Mouse (Mus musculus): ENCODE results near the gene Sgcd.

Sgcd gene

DNA sequence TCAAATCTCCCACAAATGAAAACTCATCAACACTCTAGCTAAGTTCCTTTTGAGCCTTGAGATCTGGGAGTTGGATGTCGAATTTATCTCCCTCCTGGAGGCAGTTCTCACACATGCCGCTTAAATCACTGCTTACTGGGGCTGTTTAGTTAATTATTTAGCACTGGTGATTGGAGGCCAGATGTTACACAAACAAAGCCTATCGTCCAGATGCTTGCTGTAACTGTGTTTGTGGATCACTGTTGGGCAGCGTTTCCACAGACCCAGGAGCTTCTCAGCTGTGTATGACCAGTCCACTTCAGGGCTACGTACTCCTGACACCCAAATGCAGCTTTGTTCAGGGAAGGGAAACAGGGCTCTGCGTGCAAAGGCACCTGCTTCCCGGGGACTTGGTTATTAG is 858.8 kb downstream of the Sgcd start:
- no peak for DNase-seq

DNA sequence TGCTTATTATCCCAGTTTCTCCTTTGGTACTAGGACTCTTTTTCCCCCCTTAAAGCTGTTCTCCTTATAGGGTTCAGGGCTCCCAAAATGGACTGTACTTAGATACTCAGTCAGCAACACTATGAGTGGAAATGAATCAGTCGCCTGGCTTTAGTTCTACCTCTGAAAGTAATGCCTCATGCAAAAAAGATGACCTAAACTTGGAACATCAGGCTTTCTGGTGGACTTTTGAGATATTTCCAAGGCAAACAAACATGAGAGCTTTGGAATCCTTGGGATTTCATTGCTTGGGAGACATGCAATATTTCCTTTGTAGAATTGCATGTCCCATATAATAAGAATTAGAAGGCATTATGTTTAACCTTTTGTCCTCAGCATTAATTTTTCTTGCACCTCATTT is 859.6 kb downstream of the Sgcd start:
- no peak for DNase-seq

DNA sequence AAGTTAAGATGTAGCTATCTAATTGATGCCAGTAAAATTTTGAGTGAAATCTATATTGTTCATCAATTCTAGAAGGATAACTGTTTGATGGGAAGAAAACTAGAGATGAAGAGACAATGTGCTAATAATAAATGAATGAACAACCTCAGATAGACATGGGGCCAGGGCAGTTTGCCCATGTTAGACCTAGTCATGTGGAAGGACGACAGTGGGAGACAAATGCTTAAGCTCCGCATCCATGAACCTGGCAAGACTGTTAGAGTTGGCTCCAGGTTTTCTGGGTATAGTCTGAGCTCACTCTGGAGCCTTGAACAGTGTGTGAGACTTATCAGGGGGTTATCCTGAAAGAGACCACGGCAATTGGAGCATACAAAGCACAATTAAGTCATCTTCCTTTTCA is 860.4 kb downstream of the Sgcd start:
- DNase-seq = no peak

DNA sequence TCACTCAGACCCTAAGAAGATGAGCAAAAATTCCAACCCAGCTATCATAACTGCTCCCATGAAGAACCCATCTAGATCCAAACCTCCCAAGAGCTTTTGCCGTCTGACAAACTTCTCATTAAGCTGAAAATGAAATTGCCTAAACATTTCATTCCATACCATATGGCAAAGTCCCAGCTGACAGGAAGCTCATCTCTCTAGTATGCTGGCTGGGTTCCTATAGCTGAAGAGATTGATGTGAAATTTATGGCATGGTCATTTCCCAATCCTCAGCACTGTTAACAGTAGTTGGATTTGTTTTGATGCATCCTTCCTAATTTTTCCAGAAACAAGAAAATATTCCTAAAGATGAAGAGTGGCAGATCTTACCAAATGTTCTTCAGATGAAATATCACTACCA is 867.9 kb downstream of the Sgcd start:
- DNase-seq = no peak

- no peak for DNase-seq
Measured at GRCm38 (mm10) chr11:47117896-47118295, 870.9 kb downstream of the Sgcd start.

GRCm38 (mm10) chr11:47114366-47114765 is 874.4 kb downstream of the Sgcd start:
- no peak for DNase-seq

DNA sequence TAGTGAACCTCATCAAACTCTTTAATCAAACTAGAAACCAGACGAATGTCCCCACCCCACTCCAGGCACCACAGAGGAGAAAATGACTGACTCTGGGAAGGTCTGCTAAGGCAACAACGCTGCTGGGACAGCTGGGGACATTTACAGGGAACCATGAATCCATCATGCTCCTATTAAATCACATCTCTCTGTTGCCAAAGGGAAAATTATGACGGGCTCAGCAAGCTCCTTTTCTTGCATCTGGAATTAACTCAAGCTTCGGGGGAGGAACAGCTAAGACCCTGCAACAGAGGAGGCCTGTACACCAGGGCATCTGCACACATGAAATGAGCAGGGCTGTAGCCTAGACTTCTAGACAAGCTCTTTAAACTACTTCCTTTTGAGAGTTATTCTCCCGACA is 875.7 kb downstream of the Sgcd start:
- DNase-seq = no peak

- DNase-seq = no peak
Measured at GRCm38 (mm10) chr11:47110314-47110713, 878.5 kb downstream of the Sgcd start.

DNA sequence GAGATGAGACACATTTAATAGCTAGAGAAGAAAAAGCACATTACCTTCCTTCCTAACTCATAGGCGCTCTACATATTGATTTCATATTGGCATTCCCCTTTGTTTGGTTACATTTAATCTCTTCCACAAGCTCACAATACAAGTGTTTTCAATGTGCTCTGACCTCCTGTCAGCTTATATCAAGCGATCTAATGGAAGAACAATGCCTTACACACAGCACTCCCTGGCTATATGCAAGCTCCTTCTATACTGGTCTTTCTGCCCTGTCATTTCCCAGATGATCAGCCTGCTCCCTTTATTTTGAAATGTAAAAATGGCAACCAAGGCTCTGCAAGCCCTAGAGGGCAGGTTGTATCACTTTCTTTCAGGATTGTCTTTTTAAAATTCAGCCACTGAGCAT is 881.1 kb downstream of the Sgcd start:
- no peak for DNase-seq

- DNase-seq = no peak
Measured at GRCm38 (mm10) chr11:47093296-47093912, 895.4 kb downstream of the Sgcd start.

- DNase-seq = no peak
Measured at GRCm38 (mm10) chr11:47082517-47082916, 906.3 kb downstream of the Sgcd start.

DNA sequence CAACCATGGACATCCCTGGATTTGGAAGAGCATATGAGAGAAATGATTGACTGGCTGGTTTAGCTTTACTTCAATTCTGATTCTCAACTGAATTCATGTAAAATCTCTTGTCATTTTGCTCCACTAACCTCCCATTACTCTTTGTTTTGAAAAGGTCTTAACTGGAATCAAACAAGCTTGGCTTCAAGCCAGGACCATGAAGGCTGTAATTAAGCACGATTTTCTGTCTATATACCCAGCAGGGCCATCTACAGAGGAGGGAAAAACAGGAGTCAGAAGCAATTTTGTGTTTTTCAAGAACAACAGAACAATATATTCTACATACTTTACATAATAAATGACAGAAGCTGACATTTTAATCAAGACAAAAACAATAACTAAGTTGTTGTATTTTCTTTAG is 915.2 kb downstream of the Sgcd start:
- DNase-seq = no peak

- DNase-seq = no peak
Measured at GRCm38 (mm10) chr11:47071161-47071560, 917.6 kb downstream of the Sgcd start.

- DNase-seq = no peak
Measured at GRCm38 (mm10) chr11:47069769-47070384, 918.9 kb downstream of the Sgcd start.

- DNase-seq = no peak
Measured at GRCm38 (mm10) chr11:47063690-47064089, 925.1 kb downstream of the Sgcd start.

DNA sequence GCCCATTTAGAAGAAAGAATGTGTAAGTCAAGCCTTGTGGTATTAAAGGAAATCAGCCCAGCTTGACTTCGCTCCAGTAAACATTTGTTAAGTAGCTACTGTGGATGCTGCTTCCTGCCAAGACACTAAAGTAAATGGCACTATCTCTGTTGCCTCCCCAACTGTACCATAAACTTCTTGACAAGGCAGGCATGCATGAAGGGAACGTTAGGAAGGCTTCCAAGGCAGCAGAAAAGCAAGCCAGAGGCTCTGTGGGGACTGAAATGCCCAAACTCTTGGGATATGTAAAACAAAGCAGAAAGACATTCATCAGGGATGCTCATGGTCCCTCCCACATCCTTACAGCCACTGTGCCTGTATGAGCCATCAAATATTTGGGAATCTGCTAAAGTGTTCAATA is 938.4 kb downstream of the Sgcd start:
- DNase-seq = no peak

DNA sequence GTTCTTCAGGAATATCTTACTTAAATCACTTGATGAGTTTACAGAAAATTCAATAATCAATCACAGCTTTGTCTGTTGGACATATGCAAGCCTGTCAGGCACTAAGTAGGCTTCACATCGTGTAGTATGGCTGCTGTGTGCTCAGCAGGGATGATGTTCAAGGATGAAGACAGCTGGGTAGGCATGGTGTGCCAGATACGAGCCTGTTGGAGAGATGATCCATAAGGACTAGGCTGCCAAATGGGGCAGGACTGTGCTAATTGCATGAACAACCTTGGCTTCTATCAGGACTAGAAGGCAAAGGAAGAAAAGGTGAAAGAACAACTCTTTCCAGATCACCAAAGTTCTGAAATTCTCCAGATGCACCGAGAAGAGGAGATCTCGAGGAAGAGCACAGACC is 939.0 kb downstream of the Sgcd start:
- DNase-seq = no peak

DNA sequence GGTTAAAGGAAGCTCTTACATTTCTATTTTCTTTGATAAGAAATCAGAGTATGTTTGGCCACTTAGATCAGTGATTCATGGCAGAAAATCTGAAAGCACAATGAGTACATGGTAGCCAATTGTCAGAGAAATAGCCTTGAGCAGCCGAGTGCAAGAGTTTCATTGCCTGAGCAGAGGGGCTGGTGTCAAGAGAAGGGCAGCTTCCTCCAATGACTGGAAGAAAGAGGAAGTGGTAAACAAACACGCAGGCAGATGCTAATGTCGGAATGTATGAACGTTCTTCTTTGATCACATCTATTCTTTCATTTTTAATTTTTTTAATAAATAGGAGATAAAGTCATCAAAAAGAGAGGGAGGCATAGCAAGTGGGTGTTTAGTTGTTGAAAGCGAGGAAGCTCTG is 956.5 kb downstream of the Sgcd start:
- no peak for DNase-seq

- no peak for DNase-seq
Measured at GRCm38 (mm10) chr11:47020874-47021273, 967.9 kb downstream of the Sgcd start.

DNA sequence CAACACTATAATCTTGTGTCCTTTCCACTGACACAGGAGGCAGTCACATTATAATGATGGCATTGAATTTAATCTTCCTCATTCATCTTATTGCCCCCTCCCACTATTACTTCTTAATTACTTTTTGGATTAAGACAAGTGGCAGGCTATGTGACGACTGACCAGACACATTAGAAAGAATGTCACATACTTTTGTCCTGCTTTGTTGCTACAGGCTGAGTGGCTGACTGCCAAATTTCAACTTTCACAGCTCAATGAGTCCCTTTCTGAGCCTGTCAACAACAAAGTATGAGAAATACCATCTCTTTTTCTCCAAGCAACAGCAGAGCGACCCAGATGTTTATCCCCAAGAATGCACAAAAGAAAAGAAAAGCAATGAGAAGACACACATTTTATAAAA is 970.6 kb downstream of the Sgcd start:
- no peak for DNase-seq

GRCm38 (mm10) chr11:47015683-47016082 is 973.1 kb downstream of the Sgcd start:
- no peak for DNase-seq

- no peak for DNase-seq
Measured at GRCm38 (mm10) chr11:47014278-47014677, 974.5 kb downstream of the Sgcd start.

DNA sequence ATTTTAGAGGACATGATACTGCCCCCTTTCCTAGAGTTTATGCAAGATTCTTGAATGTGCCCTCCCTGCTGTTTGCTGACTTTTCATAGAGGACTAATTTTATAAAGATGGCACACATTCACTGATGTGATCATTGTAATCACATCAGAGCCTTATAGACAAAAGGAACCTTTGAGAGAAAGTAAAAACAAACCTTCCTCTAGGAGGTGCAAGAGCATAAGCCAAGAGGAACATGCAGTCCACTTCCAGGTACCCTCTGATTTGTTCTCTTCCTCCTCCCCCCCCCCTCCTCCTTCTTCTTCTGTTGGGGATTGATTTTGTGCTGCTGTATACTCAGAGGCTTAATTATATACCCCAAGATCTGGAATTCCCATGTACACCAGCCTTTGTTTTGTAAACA is 978.6 kb downstream of the Sgcd start:
- DNase-seq = no peak

DNA sequence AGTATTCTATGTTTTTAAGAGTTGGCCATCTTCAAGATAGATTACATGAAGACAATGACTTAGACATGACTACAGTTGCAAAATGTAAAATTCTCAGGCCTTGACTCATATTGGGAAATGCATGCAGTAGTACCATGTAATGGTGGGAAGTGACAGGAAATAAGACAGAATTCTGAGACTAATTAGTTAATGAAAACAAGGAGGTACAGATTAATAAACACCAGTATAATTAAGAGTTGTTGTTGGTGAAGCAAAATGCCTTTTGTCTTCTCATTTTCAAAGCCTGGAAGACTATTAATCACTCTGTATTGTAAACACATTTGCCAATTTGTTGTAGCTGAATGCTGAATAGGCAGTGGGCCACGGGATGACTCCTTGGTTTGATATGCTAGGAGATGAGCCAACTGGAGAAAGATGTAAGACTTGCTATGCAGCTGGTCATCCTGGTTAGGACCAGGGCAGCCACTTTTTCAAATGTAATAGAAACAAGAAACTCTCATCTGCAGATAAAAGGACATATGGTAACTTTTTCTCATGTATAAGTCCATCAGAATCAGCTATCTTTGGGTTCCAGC is 983.4 kb downstream of the Sgcd start:
- no peak for DNase-seq

DNA sequence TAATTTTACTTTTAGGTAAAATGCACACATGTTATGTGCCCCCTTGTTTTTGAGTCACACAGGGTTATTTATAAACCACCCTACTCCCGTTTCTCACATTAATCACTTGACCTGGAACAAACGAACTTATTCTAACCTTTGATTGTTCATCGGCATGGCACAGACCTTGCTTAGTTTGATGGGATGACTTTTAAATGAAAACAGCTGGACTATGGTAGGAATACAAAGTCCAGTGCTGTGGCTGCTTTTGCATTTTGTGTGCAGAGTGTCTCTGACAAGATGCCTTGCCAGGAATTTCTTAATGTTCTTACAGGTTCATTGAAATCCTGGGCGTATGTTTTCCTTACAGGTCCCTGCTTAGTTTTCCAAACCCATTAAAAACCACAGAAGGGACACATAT is 1049.5 kb downstream of the Sgcd start:
- DNase-seq = no peak
